Mouse (Mus musculus) bone marrow macrophage, adult 2 months (primary cell): ENCODE data around the gene Taok1.

Experiments
- CTCF ChIP-seq: IDR thresholded peaks from 2 replicates; pipeline ENCODE4 v1.5.1; 2012; ENCODE audit warnings: low read depth, mild to moderate bottlenecking, low read length, moderate library complexity
- POLR2A ChIP-seq: IDR thresholded peaks from 2 replicates; pipeline ENCODE4 v1.6.1; 2012; ENCODE audit warnings: mild to moderate bottlenecking, low read depth, low read length, borderline replicate concordance

GRCm38 (mm10) chr11:77590801-77591200, 16.8 kb downstream of the Taok1 start:
- TF ChIP-seq CTCF (no peak), POLR2A (no peak)
